Mouse (Mus musculus): ENCODE measurements around the gene Gm10271. TPM values are rescaled to one million over a fixed set of nuclear protein-coding genes. Genes with fewer than 3 reads are reported as not detected.

Gene Gm10271
- not detected in 2 replicates for polyA plus RNA-seq (2012; rRNA removed)
- not detected in 2 replicates for polyA plus RNA-seq (2014; fragmentation: Nextera tagmentation; extraction: Ambion mirVana)

- no peak within 1 kb of the TSS for H3K4me2 ChIP-seq (replicated peaks; ENCODE audit: low read depth, low read length, severe bottlenecking)
- no peaks in the 10 kb centered on the region for H3K4me1 ChIP-seq (ENCODE audit: control insufficient read depth, insufficient read depth, low read length)
- no peak within 1 kb of the TSS for H3K4me3 ChIP-seq (replicated peaks; ENCODE audit: low read length)
- no peak for DNase-seq (ENCODE audit: low spot score)
- TF ChIP-seq POLR2A (IDR thresholded peaks at IDR 0.05; ENCODE audit: borderline replicate concordance, extremely low read depth, insufficient read depth, insufficient read length), result no peak
- 94% methylated on average over 6 of the region's 6 CpGs for WGBS
- no peak within 1 kb of the TSS for H3K9ac ChIP-seq (ENCODE audit: low read depth, low read length, severe bottlenecking)
- H3K36me3 ChIP-seq (ENCODE audit: control insufficient read depth, insufficient read depth, low read length), result no peaks in the 10 kb centered on the region
- ATAC-seq (ENCODE audit: low FRiP score, low read depth), result no peak
- no peaks in the 10 kb centered on the region for H3K9me3 ChIP-seq (ENCODE audit: control insufficient read depth, low read length)
- no peak within 1 kb of the TSS for H3K27ac ChIP-seq (replicated peaks; ENCODE audit: low read depth, low read length)
- H3K27me3 ChIP-seq (ENCODE audit: control insufficient read depth, insufficient read depth, low read length), result no peaks in the 10 kb centered on the region
Measured at GRCm38 (mm10) chr10:116972509-116972908, at the start of gene Gm10271. TSS of gene Gm10271 (minus strand) at chr10:116972609.

GRCm38 (mm10) chr10:117021020-117021754, 48.8 kb upstream of the Gm10271 start:
- H3K27ac ChIP-seq (replicated peaks; ENCODE audit: low read depth, low read length), result no peak overlapping the region
- ATAC-seq (ENCODE audit: low FRiP score, low read depth), result peak; percentile 80
- no peaks in the 10 kb centered on the region for H3K36me3 ChIP-seq (ENCODE audit: control insufficient read depth, insufficient read depth, low read length)
- no peak overlapping the region for H3K4me2 ChIP-seq (replicated peaks; ENCODE audit: low read depth, low read length, severe bottlenecking)
- peaks cover 10% of the 10 kb centered on the region for H3K4me1 ChIP-seq (ENCODE audit: control insufficient read depth, insufficient read depth, low read length)
- peak; percentile 49 for DNase-seq (ENCODE audit: low spot score)
- no peaks in the 10 kb centered on the region for H3K9me3 ChIP-seq (ENCODE audit: control insufficient read depth, low read length)
- 20% methylated on average over 21 of the region's 21 CpGs for WGBS
- H3K27me3 ChIP-seq (ENCODE audit: control insufficient read depth, insufficient read depth, low read length), result no peaks in the 10 kb centered on the region
- H3K9ac ChIP-seq (ENCODE audit: low read depth, low read length, severe bottlenecking), result no peak overlapping the region
- H3K4me3 ChIP-seq (replicated peaks; ENCODE audit: low read length), result no peak overlapping the region
- TF ChIP-seq POLR2A (IDR thresholded peaks at IDR 0.05; ENCODE audit: borderline replicate concordance, extremely low read depth, insufficient read depth, insufficient read length), result no peak

GRCm38 (mm10) chr10:117018281-117018840, 46.0 kb upstream of the Gm10271 start:
- Histone ChIP-seq H3K4me1 (ENCODE audit: control insufficient read depth, insufficient read depth, low read length) (peaks cover 12% of the 10 kb centered on the region), H3K27me3 (ENCODE audit: control insufficient read depth, insufficient read depth, low read length) (no peaks in the 10 kb centered on the region), H3K27ac (replicated peaks; ENCODE audit: low read depth, low read length) (no peak overlapping the region), H3K4me2 (replicated peaks; ENCODE audit: low read depth, low read length, severe bottlenecking) (no peak overlapping the region), H3K9ac (ENCODE audit: low read depth, low read length, severe bottlenecking) (no peak overlapping the region), H3K36me3 (ENCODE audit: control insufficient read depth, insufficient read depth, low read length) (no peaks in the 10 kb centered on the region), H3K9me3 (ENCODE audit: control insufficient read depth, low read length) (no peaks in the 10 kb centered on the region), H3K4me3 (replicated peaks; ENCODE audit: low read length) (no peak overlapping the region)
- 56% methylated on average over 7 of the region's 7 CpGs for WGBS
- TF ChIP-seq POLR2A (IDR thresholded peaks at IDR 0.05; ENCODE audit: borderline replicate concordance, extremely low read depth, insufficient read depth, insufficient read length), result no peak
- DNase-seq (ENCODE audit: low spot score), result no peak
- ATAC-seq (ENCODE audit: low FRiP score, low read depth), result no peak

- TF ChIP-seq POLR2A (IDR thresholded peaks at IDR 0.05; ENCODE audit: borderline replicate concordance, extremely low read depth, insufficient read depth, insufficient read length), result no peak
- ATAC-seq (ENCODE audit: low FRiP score, low read depth), result no peak
- 84% methylated on average over 5 of the region's 5 CpGs for WGBS
- no peaks in the 10 kb centered on the region for H3K36me3 ChIP-seq (ENCODE audit: control insufficient read depth, insufficient read depth, low read length)
- H3K9me3 ChIP-seq (ENCODE audit: control insufficient read depth, low read length), result no peaks in the 10 kb centered on the region
- no peak overlapping the region for H3K4me2 ChIP-seq (replicated peaks; ENCODE audit: low read depth, low read length, severe bottlenecking)
- no peak overlapping the region for H3K4me3 ChIP-seq (replicated peaks; ENCODE audit: low read length)
- no peak overlapping the region for H3K27ac ChIP-seq (replicated peaks; ENCODE audit: low read depth, low read length)
- no peaks in the 10 kb centered on the region for H3K27me3 ChIP-seq (ENCODE audit: control insufficient read depth, insufficient read depth, low read length)
- no peak overlapping the region for H3K9ac ChIP-seq (ENCODE audit: low read depth, low read length, severe bottlenecking)
- DNase-seq (ENCODE audit: low spot score), result no peak
- H3K4me1 ChIP-seq (ENCODE audit: control insufficient read depth, insufficient read depth, low read length), result peaks cover 4% of the 10 kb centered on the region; the same call in 1 of the 2 replicates
Measured at GRCm38 (mm10) chr10:117014565-117014964, 42.2 kb upstream of the Gm10271 start.

GRCm38 (mm10) chr10:117013689-117014390, 41.4 kb upstream of the Gm10271 start:
- no peaks in the 10 kb centered on the region for H3K9me3 ChIP-seq (ENCODE audit: control insufficient read depth, low read length)
- 0 out of 2 replicates have a peak overlapping the region, but pooled peaks have one; percentile 1 for H3K4me2 ChIP-seq (replicated peaks; ENCODE audit: low read depth, low read length, severe bottlenecking)
- no peak for TF ChIP-seq POLR2A (IDR thresholded peaks at IDR 0.05; ENCODE audit: borderline replicate concordance, extremely low read depth, insufficient read depth, insufficient read length)
- H3K36me3 ChIP-seq (ENCODE audit: control insufficient read depth, insufficient read depth, low read length), result no peaks in the 10 kb centered on the region
- H3K27me3 ChIP-seq (ENCODE audit: control insufficient read depth, insufficient read depth, low read length), result no peaks in the 10 kb centered on the region
- ATAC-seq (ENCODE audit: low FRiP score, low read depth), result peak; percentile 86
- H3K4me1 ChIP-seq (ENCODE audit: control insufficient read depth, insufficient read depth, low read length), result peaks cover 4% of the 10 kb centered on the region; the same call in 1 of the 2 replicates
- WGBS, result 21% methylated on average over 12 of the region's 12 CpGs
- DNase-seq (ENCODE audit: low spot score), result peak; percentile 62
- H3K9ac ChIP-seq (ENCODE audit: low read depth, low read length, severe bottlenecking), result no peak overlapping the region
- H3K4me3 ChIP-seq (replicated peaks; ENCODE audit: low read length), result no peak overlapping the region
- no peak overlapping the region for H3K27ac ChIP-seq (replicated peaks; ENCODE audit: low read depth, low read length)

Measured in limb, embryonic 14.5 days (tissue).